Mouse (Mus musculus) heart, embryonic 12.5 days (tissue): ENCODE data around the gene Wdr83os. TPM values are rescaled to one million over a fixed set of nuclear protein-coding genes. Genes with fewer than 3 reads are reported as not detected.

ENCODE experiments used
- ATAC-seq: fragments of 200-750 bp; cut with Nextera tagmentation; 2 replicates; pipeline ENCODE4 v1.8.0; 2017; ENCODE audit warnings: moderate TSS enrichment, moderate library complexity; ENCODE audit not compliant: insufficient number of reproducible peaks, low FRiP score
- H3K27ac ChIP-seq: fragments of 300-500 bp; sonication (generic); 2 replicates; pipeline ENCODE4 v1.5.1; 2016; ENCODE audit warnings: mild to moderate bottlenecking, moderate library complexity; ENCODE audit not compliant: poor library complexity, severe bottlenecking
- H3K27me3 ChIP-seq: fragments of 300-500 bp; sonication (generic); replicated peaks from 2 replicates; pipeline ENCODE4 v1.6.1; 2016; ENCODE audit warnings: mild to moderate bottlenecking, moderate library complexity
- H3K36me3 ChIP-seq: fragments of 300-500 bp; sonication (generic); 2 replicates; pipeline ENCODE4 v1.6.1; 2016; ENCODE audit warnings: mild to moderate bottlenecking, moderate library complexity
- H3K4me1 ChIP-seq: fragments of 300-500 bp; sonication (generic); replicated peaks from 2 replicates; pipeline ENCODE4 v1.6.1; 2016; ENCODE audit warnings: mild to moderate bottlenecking
- H3K4me2 ChIP-seq: fragments of 300-500 bp; sonication (generic); 2 replicates; pipeline ENCODE4 v1.6.1; 2016; ENCODE audit warnings: mild to moderate bottlenecking, moderate library complexity
- H3K4me3 ChIP-seq: fragments of 300-500 bp; sonication (generic); 2 replicates; pipeline ENCODE4 v1.5.1; 2016; ENCODE audit warnings: mild to moderate bottlenecking
- H3K9ac ChIP-seq: fragments of 300-500 bp; sonication (generic); 2 replicates; pipeline ENCODE4 v1.6.1; 2016; ENCODE audit warnings: mild to moderate bottlenecking, moderate library complexity
- H3K9me3 ChIP-seq: fragments of 300-500 bp; sonication (generic); replicated peaks from 2 replicates; pipeline ENCODE4 v1.6.1; 2016; ENCODE audit warnings: mild to moderate bottlenecking, moderate library complexity
- WGBS: fragments of 180-500 bp; shearing (Covaris S2); methylation state at CpG from one replicate; pipeline ENCODE4 v1.1.7; 2016; 5-methylcytosine and 5-hydroxymethylcytosine counted together
- polyA plus RNA-seq: library from polyadenylated mRNA; unstranded; fragments of >200 nt; fragmentation: Nextera tagmentation; extraction: Ambion mirVana; gene quantifications from 2 replicates; pipeline ENCODE4 v1.2.1, GENCODE M21; 2016

Wdr83os gene
- polyA plus RNA-seq, result 107 and 109 TPM in 2 replicates

- Histone ChIP-seq H3K36me3 (peaks cover 32% of the 10 kb centered on the region), H3K4me1 (peaks cover 45% of the 10 kb centered on the region), H3K27me3 (no peaks in the 10 kb centered on the region), H3K4me3 (peak within 1 kb of the TSS; percentile 86), H3K9me3 (no peaks in the 10 kb centered on the region), H3K27ac (peak within 1 kb of the TSS; percentile 17), H3K9ac (peak within 1 kb of the TSS; percentile 90), H3K4me2 (peak within 1 kb of the TSS; percentile 85)
- ATAC-seq, result 0 out of 2 replicates have a peak, but pooled peaks have one; percentile 2
- under 1% methylated on average over 30 of the region's 30 CpGs for WGBS
Measured at GRCm38 (mm10) chr8:85080532-85081215, at the start of gene Wdr83os. Wdr83os (plus strand) TSS chr8:85080740.

GRCm38 (mm10) chr8:85032622-85033311 lies 47.8 kb upstream of the Wdr83os start:
- Histone ChIP-seq H3K4me2 (no peak overlapping the region), H3K9ac (no peak overlapping the region), H3K4me3 (no peak overlapping the region), H3K27me3 (no peaks in the 10 kb centered on the region), H3K9me3 (no peaks in the 10 kb centered on the region), H3K36me3 (peaks cover 47% of the 10 kb centered on the region), H3K27ac (no peak overlapping the region), H3K4me1 (peaks cover 37% of the 10 kb centered on the region)
- ATAC-seq, result no peak
- WGBS, result 84% methylated on average over 4 of the region's 4 CpGs

- H3K9me3 ChIP-seq, result no peaks in the 10 kb centered on the region
- WGBS, result 66% methylated on average over 1 of the region's 1 CpGs
- H3K27me3 ChIP-seq, result no peaks in the 10 kb centered on the region
- H3K4me2 ChIP-seq, result no peak overlapping the region
- H3K27ac ChIP-seq, result no peak overlapping the region
- H3K4me3 ChIP-seq, result no peak overlapping the region
- peaks cover 47% of the 10 kb centered on the region for H3K36me3 ChIP-seq
- ATAC-seq, result no peak
- no peak overlapping the region for H3K9ac ChIP-seq
- peaks cover 31% of the 10 kb centered on the region for H3K4me1 ChIP-seq
Measured at GRCm38 (mm10) chr8:85033867-85034266, 46.7 kb upstream of the Wdr83os start.

GRCm38 (mm10) chr8:85034764-85035163 lies 45.8 kb upstream of the Wdr83os start:
- WGBS, result 2% methylated on average over 13 of the region's 13 CpGs
- Histone ChIP-seq H3K9me3 (no peaks in the 10 kb centered on the region), H3K27me3 (no peaks in the 10 kb centered on the region), H3K36me3 (peaks cover 41% of the 10 kb centered on the region), H3K9ac (peak overlapping the region; percentile 73), H3K27ac (peak overlapping the region; percentile 16; the same call in 1 of the 2 replicates), H3K4me2 (peak overlapping the region; percentile 92), H3K4me1 (peaks cover 24% of the 10 kb centered on the region), H3K4me3 (peak overlapping the region; percentile 92)
- ATAC-seq, result no peak

GRCm38 (mm10) chr8:85035165-85035727 lies 45.3 kb upstream of the Wdr83os start:
- H3K27me3 ChIP-seq, result no peaks in the 10 kb centered on the region
- 4% methylated on average over 12 of the region's 12 CpGs for WGBS

GRCm38 (mm10) chr8:85035728-85036310 lies 44.7 kb upstream of the Wdr83os start:
- peaks cover 24% of the 10 kb centered on the region for H3K4me1 ChIP-seq
- peaks cover 42% of the 10 kb centered on the region for H3K36me3 ChIP-seq
- WGBS, result under 1% methylated on average over 15 of the region's 15 CpGs
- peak overlapping the region; percentile 92 for H3K4me2 ChIP-seq
- H3K4me3 ChIP-seq, result peak overlapping the region; percentile 92
- H3K27ac ChIP-seq, result peak overlapping the region; percentile 72
- no peak for ATAC-seq
- no peaks in the 10 kb centered on the region for H3K9me3 ChIP-seq
- H3K9ac ChIP-seq, result peak overlapping the region; percentile 73
- H3K27me3 ChIP-seq, result no peaks in the 10 kb centered on the region

More at GRCm38 (mm10) chr8:85035165-85035727, 45.3 kb upstream of the Wdr83os start:
- Histone ChIP-seq H3K36me3 (peaks cover 41% of the 10 kb centered on the region), H3K4me2 (peak overlapping the region; percentile 92), H3K27ac (peak overlapping the region; percentile 72), H3K9ac (peak overlapping the region; percentile 73), H3K4me3 (peak overlapping the region; percentile 92), H3K4me1 (peaks cover 24% of the 10 kb centered on the region), H3K9me3 (no peaks in the 10 kb centered on the region)
- no peak for ATAC-seq

GRCm38 (mm10) chr8:85036381-85036717 lies 44.2 kb upstream of the Wdr83os start:
- WGBS, result 0% methylated on average over 9 of the region's 9 CpGs
- Histone ChIP-seq H3K36me3 (peaks cover 43% of the 10 kb centered on the region), H3K9ac (peak overlapping the region; percentile 73), H3K4me1 (peaks cover 24% of the 10 kb centered on the region), H3K27ac (peak overlapping the region; percentile 72), H3K4me3 (peak overlapping the region; percentile 92), H3K9me3 (no peaks in the 10 kb centered on the region), H3K27me3 (no peaks in the 10 kb centered on the region), H3K4me2 (peak overlapping the region; percentile 92)
- peak; percentile 9 for ATAC-seq

GRCm38 (mm10) chr8:85036718-85037365 lies 43.7 kb upstream of the Wdr83os start, which contains the start of gene Tnpo2:
Tnpo2 (plus strand) TSS chr8:85036915.
- ATAC-seq, result peak; percentile 94
- peaks cover 24% of the 10 kb centered on the region for H3K4me1 ChIP-seq
- no peaks in the 10 kb centered on the region for H3K9me3 ChIP-seq
- WGBS, result under 1% methylated on average over 59 of the region's 59 CpGs
- peak within 1 kb of the TSS; percentile 99 for H3K27ac ChIP-seq
- peak within 1 kb of the TSS; percentile 95 for H3K9ac ChIP-seq
- H3K4me3 ChIP-seq, result peak within 1 kb of the TSS; percentile 92
- H3K36me3 ChIP-seq, result peaks cover 43% of the 10 kb centered on the region
- H3K4me2 ChIP-seq, result peak within 1 kb of the TSS; percentile 92
- no peaks in the 10 kb centered on the region for H3K27me3 ChIP-seq

GRCm38 (mm10) chr8:85037366-85037680 lies 43.2 kb upstream of the Wdr83os start:
- peak overlapping the region; percentile 91 for H3K4me2 ChIP-seq
- whole genome bisulfite sequencing, result 0% methylated on average over 14 of the region's 14 CpGs
- H3K36me3 ChIP-seq, result peaks cover 43% of the 10 kb centered on the region
- peak overlapping the region; percentile 99 for H3K27ac ChIP-seq
- H3K4me3 ChIP-seq, result peak overlapping the region; percentile 92
- H3K4me1 ChIP-seq, result peaks cover 24% of the 10 kb centered on the region
- peak; percentile 48 for ATAC-seq
- peak overlapping the region; percentile 95 for H3K9ac ChIP-seq
- H3K9me3 ChIP-seq, result no peaks in the 10 kb centered on the region
- H3K27me3 ChIP-seq, result no peaks in the 10 kb centered on the region

GRCm38 (mm10) chr8:85037681-85038531 lies 42.6 kb upstream of the Wdr83os start:
- WGBS, result under 1% methylated on average over 56 of the region's 57 CpGs
- Histone ChIP-seq H3K4me3 (peak overlapping the region; percentile 92), H3K9me3 (no peaks in the 10 kb centered on the region), H3K27ac (peak overlapping the region; percentile 99), H3K4me2 (peak overlapping the region; percentile 91), H3K36me3 (peaks cover 42% of the 10 kb centered on the region), H3K9ac (peak overlapping the region; percentile 95), H3K27me3 (no peaks in the 10 kb centered on the region), H3K4me1 (peaks cover 24% of the 10 kb centered on the region)
- no peak; the same call in 1 of the 2 replicates for ATAC-seq
